Mouse (Mus musculus) forebrain, postnatal 0 days (tissue): ENCODE measurements at regions not wholly inside any gene's neighbourhood (a gene's known extent, or its start where the extent isn't known, plus 50 kb on each side); places are given as distances from the start of the nearest gene placed in this dataset.

ENCODE experiments used
- ATAC-seq: fragments of 200-750 bp; cut with Nextera tagmentation; 2 replicates; pipeline ENCODE4 v1.8.0; 2017; ENCODE audit warnings: mild to moderate bottlenecking, moderate library complexity
- DNase-seq: peaks from one replicate; pipeline ENCODE4 v3.0.0-alpha.2; 2015
- H3K27ac ChIP-seq: fragments of 300-500 bp; sonication (generic); 2 replicates; pipeline ENCODE4 v1.5.1; 2014; ENCODE audit warnings: low read depth, mild to moderate bottlenecking, antibody characterized with exemption, low read length, moderate library complexity, mixed read lengths
- H3K27me3 ChIP-seq: fragments of 300-500 bp; sonication (generic); 2 replicates; pipeline ENCODE4 v1.6.1; 2014; ENCODE audit warnings: mild to moderate bottlenecking, low read length, mixed read lengths; ENCODE audit not compliant: insufficient read depth
- H3K36me3 ChIP-seq: fragments of 300-500 bp; sonication (generic); 2 replicates; pipeline ENCODE4 v1.6.1; 2014; ENCODE audit warnings: mild to moderate bottlenecking, moderate library complexity; ENCODE audit not compliant: insufficient read depth
- H3K4me1 ChIP-seq: fragments of 300-500 bp; sonication (generic); 2 replicates; pipeline ENCODE4 v1.6.1; 2014; ENCODE audit warnings: antibody characterized with exemption; ENCODE audit not compliant: insufficient read depth
- H3K4me2 ChIP-seq: fragments of 300-500 bp; sonication (generic); 2 replicates; pipeline ENCODE4 v1.6.1; 2014; ENCODE audit warnings: low read depth, mild to moderate bottlenecking, moderate library complexity
- H3K4me3 ChIP-seq: fragments of 300-500 bp; sonication (generic); 2 replicates; pipeline ENCODE4 v1.5.1; 2014; ENCODE audit warnings: low read depth, low read length, mixed read lengths
- H3K9ac ChIP-seq: fragments of 300-500 bp; sonication (generic); 2 replicates; pipeline ENCODE4 v1.6.1; 2014; ENCODE audit warnings: mild to moderate bottlenecking
- H3K9me3 ChIP-seq: fragments of 300-500 bp; sonication (generic); 2 replicates; pipeline ENCODE4 v1.6.1; 2016; ENCODE audit warnings: low read length
- CTCF ChIP-seq: sonication (generic); IDR thresholded peaks from 2 replicates; pipeline ENCODE4 v1.5.1; 2016; ENCODE audit warnings: antibody characterized with exemption, control low read depth, low read depth
- WGBS: fragments of 180-500 bp; shearing (Covaris S2); extraction: QIAGEN DNeasy Blood & Tissue Kit; methylation state at CpG from one replicate; pipeline ENCODE4 v1.1.7; 2014; 5-methylcytosine and 5-hydroxymethylcytosine counted together

- Histone ChIP-seq H3K27me3 (no peaks in the 10 kb centered on the region), H3K36me3 (no peaks in the 10 kb centered on the region)
- ATAC-seq = 0 out of 2 replicates have a peak, but pooled peaks have one; percentile 47
Observed at GRCm38 (mm10) chr10:100170836-100171235, 155.4 kb downstream of the Kitl start.

GRCm38 (mm10) chr10:100197673-100198072 lies 137.8 kb upstream of the Gm4301 start:
- no peaks in the 10 kb centered on the region for H3K27me3 ChIP-seq
- no peaks in the 10 kb centered on the region for H3K9me3 ChIP-seq
- H3K9ac ChIP-seq = no peak overlapping the region
- H3K4me2 ChIP-seq = no peak overlapping the region
- no peaks in the 10 kb centered on the region for H3K36me3 ChIP-seq
- no peak for TF ChIP-seq CTCF
- H3K27ac ChIP-seq = no peak overlapping the region
- no peaks in the 10 kb centered on the region for H3K4me1 ChIP-seq
- ATAC-seq = no peak
- DNase-seq = no peak
- no peak overlapping the region for H3K4me3 ChIP-seq

More at GRCm38 (mm10) chr10:100170836-100171235, 155.4 kb downstream of the Kitl start:
- peak; percentile 41; the same call in 1 of the 2 replicates for TF ChIP-seq CTCF
- DNase-seq = peak; percentile 31
- no peaks in the 10 kb centered on the region for H3K4me1 ChIP-seq
- H3K27ac ChIP-seq = no peak overlapping the region
- no peak overlapping the region for H3K4me2 ChIP-seq
- H3K4me3 ChIP-seq = no peak overlapping the region
- no peak overlapping the region for H3K9ac ChIP-seq
- no peaks in the 10 kb centered on the region for H3K9me3 ChIP-seq

- no peak overlapping the region for H3K4me3 ChIP-seq
- no peak overlapping the region for H3K27ac ChIP-seq
- 60% methylated on average over 8 of the region's 8 CpGs for WGBS
- H3K36me3 ChIP-seq = no peaks in the 10 kb centered on the region
- H3K9ac ChIP-seq = no peak overlapping the region
- H3K27me3 ChIP-seq = no peaks in the 10 kb centered on the region
- no peak for DNase-seq
- H3K4me1 ChIP-seq = no peaks in the 10 kb centered on the region
- H3K9me3 ChIP-seq = no peaks in the 10 kb centered on the region
- no peak for ATAC-seq
- TF ChIP-seq CTCF = no peak
- no peak overlapping the region for H3K4me2 ChIP-seq
Observed at GRCm38 (mm10) chr10:100199090-100199690, 136.3 kb upstream of the Gm4301 start.

GRCm38 (mm10) chr10:100200431-100200830 lies 135.0 kb upstream of the Gm4301 start:
- WGBS = 6% methylated on average over 8 of the region's 8 CpGs
- Histone ChIP-seq H3K27ac (no peak overlapping the region), H3K4me2 (no peak overlapping the region), H3K36me3 (no peaks in the 10 kb centered on the region), H3K9me3 (no peaks in the 10 kb centered on the region), H3K4me3 (no peak overlapping the region), H3K9ac (no peak overlapping the region), H3K4me1 (no peaks in the 10 kb centered on the region), H3K27me3 (no peaks in the 10 kb centered on the region)
- DNase-seq = peak; percentile 3
- no peak for TF ChIP-seq CTCF
- ATAC-seq = no peak

- no peak for ATAC-seq
- H3K4me2 ChIP-seq = no peak overlapping the region
- H3K27ac ChIP-seq = no peak overlapping the region
- no peaks in the 10 kb centered on the region for H3K4me1 ChIP-seq
- H3K9ac ChIP-seq = no peak overlapping the region
- no peaks in the 10 kb centered on the region for H3K27me3 ChIP-seq
- no peak for TF ChIP-seq CTCF
- no peak overlapping the region for H3K4me3 ChIP-seq
- no peak for DNase-seq
- 79% methylated on average over 10 of the region's 10 CpGs for WGBS
- no peaks in the 10 kb centered on the region for H3K9me3 ChIP-seq
- H3K36me3 ChIP-seq = no peaks in the 10 kb centered on the region
Observed at GRCm38 (mm10) chr10:100206617-100207530, 128.6 kb upstream of the Gm4301 start.

GRCm38 (mm10) chr10:100210684-100211083 lies 124.8 kb upstream of the Gm4301 start:
- H3K36me3 ChIP-seq = no peaks in the 10 kb centered on the region
- H3K4me3 ChIP-seq = no peak overlapping the region
- ATAC-seq = no peak
- DNase-seq = no peak
- no peak overlapping the region for H3K27ac ChIP-seq
- TF ChIP-seq CTCF = no peak
- no peak overlapping the region for H3K9ac ChIP-seq
- H3K9me3 ChIP-seq = no peaks in the 10 kb centered on the region
- no peaks in the 10 kb centered on the region for H3K27me3 ChIP-seq
- no peaks in the 10 kb centered on the region for H3K4me1 ChIP-seq
- 88% methylated on average over 7 of the region's 7 CpGs for WGBS
- H3K4me2 ChIP-seq = no peak overlapping the region

- no peak overlapping the region for H3K4me2 ChIP-seq
- no peaks in the 10 kb centered on the region for H3K36me3 ChIP-seq
- H3K9me3 ChIP-seq = no peaks in the 10 kb centered on the region
- 90% methylated on average over 3 of the region's 3 CpGs for WGBS
- TF ChIP-seq CTCF = no peak
- no peak overlapping the region for H3K27ac ChIP-seq
- no peak overlapping the region for H3K9ac ChIP-seq
- H3K4me1 ChIP-seq = no peaks in the 10 kb centered on the region
- no peak overlapping the region for H3K4me3 ChIP-seq
- ATAC-seq (no peak), DNase-seq (no peak)
- H3K27me3 ChIP-seq = no peaks in the 10 kb centered on the region
Observed at GRCm38 (mm10) chr10:100224459-100225097, 110.9 kb upstream of the Gm4301 start.
